Mouse (Mus musculus) adrenal gland, adult 8-10 months (tissue): ENCODE results near the gene Gprasp2. TPM values are rescaled to one million over a fixed set of nuclear protein-coding genes. Genes with fewer than 3 reads are reported as not detected.
"Not testable (repeated sequence)": the region's sequence is repeated elsewhere in the genome, so short reads cannot be mapped to it uniquely, and the experiment has no call there.

ENCODE experiments used
- DNase-seq: peaks from one replicate; pipeline ENCODE4 v3.0.0; 2022
- total RNA-seq, 4 experiments: library from RNA; stranded (reverse); gene quantifications; 2 replicates each; pipeline ENCODE4 v1.2.4; 2022

Gene Gprasp2
- 10 to 100 TPM; 40.4 to 62.4 (median 48.6) TPM for total RNA-seq

DNA sequence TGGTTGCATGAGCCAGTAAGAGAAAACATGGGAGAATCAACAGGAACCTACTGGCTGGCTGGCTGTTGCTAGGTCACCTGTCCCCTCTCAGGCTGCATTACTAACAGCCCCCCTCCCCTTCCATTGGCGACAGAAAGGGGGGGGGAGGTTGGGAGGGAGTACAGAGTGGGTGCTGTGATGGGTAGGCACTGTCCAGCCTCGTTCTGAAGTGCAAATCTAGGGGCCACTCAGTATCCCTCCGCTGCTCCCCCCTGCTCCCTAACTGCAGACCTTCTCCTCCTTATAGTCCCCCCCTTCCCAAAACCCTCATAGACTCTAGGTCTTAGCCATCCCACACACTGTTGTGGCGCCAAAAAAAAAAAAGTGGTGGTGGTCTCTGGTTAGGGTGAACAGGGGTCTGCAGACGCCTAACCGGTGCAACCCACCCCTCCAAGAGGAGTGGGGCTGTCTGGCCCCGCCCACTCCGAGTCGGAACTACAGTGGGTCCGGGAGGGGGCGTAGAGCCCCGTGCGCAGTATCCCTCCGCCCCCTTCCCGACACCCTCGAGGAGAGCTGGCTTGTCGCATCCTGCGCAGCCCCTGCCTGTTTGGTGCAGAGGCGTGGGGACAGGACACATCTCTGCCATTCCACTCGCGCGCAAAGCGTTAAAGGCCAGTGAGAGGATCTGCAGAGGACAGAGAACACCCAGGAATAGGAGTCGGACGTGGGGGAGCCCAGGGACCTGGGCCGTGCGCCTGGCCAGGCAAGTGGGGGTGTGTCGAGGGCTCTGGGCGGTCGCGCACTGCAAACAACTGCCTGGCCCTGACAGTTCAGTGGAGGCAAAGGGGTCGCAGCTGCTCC, at the start of gene Gprasp2:
Gene Gprasp2, plus strand, starts transcription at position 514 of the 840 bp plus-strand sequence.
- peak; percentile 15 for DNase-seq

DNA sequence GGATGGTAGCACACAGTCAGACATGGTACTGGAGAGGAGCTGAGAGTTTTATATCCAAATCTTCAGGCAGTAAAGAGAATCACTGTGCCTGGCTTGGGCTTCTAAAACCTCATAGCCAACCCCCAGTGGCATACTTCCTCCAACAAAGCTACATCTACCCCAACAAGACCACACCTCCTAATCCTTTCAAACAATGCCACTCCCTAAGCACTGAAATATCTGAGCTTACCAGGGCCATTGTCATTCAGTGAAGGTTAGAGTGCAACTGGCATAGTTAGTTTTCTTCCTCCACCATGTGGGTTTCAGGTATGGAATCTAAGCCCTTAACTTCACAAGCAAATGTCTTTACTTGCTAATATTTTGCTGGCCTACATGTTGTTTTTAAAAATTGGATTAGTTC, 47.3 kb upstream of the Gprasp2 start:
- no peak for DNase-seq

DNA sequence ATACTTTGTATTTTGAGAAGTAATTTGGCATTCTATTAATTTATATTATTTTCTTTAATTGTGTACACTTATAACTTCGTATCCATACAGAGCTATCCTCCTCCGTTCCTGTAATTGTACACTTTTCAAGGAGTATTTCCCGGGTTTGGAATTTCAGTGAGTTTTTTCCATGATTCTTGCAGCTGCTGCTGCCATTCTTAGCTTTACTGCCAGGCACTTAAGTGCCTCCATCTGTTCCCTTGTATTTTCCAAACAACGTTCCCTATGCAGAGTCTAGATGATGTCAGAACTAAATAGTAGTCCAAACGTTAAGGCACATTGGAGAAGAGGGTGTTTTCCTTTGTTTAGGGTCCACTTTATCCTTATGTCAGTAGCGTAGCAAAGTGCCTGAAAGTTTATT, 46.5 kb upstream of the Gprasp2 start:
- DNase-seq: no peak

DNA sequence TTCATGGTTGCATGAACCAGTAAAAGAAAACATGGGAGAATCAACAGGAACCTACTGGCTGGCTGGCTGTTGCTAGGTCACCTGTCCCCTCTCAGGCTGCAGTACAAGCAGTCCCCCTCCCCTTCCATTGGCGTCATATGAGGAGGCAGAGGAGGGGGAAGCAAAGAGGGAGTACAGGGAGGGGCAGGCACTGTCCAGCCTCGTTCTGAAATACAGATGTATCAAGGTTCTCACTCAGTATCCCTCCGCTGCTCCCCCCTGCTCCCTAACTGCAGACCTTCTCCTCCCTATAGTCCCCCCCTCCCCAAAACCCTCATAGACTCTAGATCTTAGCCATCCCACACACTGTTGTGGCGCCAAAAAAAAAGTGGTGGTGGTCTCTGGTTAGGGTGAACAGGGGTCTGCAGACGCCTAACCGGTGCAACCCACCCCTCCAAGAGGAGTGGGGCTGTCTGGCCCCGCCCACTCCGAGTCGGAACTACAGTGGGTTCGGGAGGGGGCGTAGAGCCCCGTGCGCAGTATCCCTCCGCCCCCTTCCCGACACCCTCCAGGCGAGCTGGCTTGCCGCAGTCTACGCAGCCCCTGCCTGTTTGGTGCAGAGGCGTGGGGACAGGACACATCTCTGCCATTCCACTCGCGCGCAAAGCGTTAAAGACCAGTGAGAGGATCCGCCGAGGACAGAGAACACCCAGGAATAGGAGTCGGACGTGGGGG, 43.1 kb upstream of the Gprasp2 start:
- DNase-seq: peak; percentile 45

DNA sequence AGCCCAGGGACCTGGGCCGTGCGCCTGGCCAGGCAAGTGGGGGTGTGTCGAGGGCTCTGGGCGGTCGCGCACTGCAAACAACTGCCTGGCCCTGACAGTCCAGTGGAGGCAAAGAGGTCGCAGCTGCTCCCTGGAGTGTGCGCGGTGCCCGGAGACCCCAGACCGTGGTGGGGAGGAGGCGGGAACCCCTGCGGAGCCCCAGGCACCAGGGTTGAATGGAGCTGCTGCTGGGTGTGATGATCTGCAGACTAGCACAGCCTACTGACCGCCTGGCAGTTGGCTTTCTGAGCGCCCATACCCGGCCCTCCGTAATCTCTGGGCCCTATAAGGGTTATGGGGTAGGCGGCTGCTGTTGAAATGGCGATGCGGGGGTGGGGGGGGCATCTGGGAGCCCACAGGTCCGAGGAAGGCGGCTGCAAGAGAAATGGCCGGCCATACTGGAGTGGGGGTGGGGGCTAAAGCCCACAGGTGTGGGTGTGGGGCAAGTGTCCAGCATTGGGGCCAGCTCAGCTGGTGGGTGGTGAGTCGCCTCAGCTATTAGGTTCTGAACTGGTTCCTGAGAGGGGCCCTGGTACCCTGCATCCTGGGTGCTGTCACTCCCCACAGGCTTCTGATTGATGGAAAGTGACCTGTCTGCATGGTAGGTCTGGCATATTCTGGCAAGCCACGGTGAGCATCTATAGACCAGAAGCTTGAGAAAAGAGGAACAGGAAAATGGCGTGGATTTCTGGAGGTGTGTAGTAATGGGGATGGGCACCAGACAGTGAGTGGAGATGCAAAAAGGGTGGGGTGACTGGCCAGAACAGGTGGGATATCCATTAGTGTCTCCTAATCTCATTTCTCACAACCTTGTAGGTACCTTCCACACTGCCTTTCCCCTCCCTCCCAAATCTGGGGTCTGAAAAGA, 42.3 kb upstream of the Gprasp2 start:
- not testable (repeated sequence) for DNase-seq

DNA sequence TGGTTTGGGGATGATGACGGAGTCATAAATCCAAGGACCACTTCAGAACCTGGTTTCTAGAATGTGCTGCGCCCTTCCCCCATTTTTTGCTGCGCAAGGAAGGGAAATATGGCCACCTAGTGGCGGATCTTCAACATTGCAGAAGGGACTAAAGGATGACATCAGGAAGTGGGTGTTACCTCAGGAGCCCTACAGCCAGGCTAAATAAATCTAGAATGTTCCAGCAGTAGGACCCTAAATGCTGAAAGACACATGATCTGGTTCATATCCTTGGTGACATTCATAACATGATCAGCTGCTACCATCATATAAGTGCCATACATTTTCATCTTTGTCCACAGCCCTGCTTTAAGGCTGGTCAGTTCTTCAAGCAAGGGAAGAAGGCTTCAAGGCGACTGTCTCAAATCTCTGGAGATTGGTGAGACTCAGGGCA, 41.6 kb upstream of the Gprasp2 start, which contains the start of gene Bhlhb9:
Gene Bhlhb9, plus strand, starts transcription at position 383 of the 433 bp plus-strand sequence.
- peak; percentile 27 for DNase-seq

DNA sequence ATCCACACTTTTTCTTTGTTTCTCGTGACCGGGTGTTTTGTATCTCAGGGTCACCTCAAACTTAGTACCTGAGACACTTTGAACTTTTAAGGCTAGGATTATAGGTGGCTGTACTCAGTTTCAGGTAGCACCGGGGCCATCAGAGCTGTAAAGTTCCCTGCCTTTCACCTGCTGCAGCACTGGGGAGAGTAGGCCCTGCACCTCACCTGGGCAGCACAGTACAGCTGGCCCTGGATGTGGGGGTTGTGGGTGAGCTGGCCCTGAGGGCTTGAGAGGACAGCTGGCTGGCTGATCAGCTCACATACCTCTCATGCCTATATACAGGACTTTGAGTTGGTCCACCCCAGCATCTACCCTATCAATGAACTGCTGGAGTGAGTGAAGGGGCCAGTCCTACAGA, 34.7 kb upstream of the Gprasp2 start:
- DNase-seq: no peak

DNA sequence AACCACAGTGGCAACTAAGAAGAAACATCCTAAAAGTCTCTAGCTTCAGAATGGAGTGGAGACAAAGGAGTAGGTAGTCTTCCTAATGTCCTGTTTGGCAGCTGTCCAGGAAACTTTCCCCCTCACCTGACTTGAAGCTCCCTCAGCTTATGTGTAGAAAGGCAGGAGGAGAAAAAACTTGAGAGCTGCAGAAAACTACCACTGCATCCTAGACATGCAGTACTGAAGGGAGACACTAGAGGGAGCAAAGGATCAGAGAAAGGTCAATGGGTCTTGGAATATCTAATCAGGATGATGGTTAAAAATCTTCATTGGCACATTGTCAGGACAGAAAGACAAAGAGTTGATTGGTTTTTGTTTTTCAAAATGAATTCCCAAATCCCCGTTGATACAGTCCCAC, 33.1 kb upstream of the Gprasp2 start:
- DNase-seq: no peak

DNA sequence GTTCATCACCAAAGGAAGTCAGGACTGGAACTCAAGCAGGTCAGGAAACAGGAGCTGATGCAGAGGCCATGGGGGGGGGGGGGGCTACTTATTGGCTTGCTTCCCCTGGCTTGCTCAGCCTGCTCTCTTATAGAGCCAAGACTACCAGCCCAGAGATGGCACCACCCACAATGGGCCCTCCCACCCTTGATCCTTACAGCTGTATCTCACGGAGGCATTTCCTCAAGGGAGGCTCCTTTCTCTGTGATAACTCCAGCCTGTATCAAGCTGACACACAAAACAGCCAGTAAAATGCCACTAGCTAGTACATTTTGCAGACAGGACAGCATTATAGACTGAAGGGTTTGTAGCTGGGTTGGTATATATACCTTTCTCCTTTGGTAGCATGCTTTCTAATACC, 2.9 kb upstream of the Gprasp2 start:
- not testable (repeated sequence) for DNase-seq

DNA sequence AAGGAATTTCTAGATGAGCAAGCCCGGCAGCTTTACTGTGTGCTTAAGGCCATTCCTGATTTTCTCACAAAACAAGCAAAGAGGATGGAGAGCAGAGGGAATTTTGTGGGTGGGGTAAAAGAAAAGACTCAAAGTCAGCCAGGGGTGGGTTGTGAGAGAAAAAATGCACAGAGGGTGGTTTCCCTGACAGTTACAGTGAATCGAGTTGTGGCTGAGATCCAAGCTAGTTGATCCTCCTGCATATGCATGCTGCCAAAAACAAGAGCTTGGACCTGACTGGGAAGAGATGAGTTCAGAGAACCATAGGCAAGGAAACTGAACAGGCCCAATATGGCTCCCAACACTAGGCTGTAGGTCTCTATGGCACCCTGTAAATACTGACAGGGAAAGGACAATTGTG, 938 bp upstream of the Gprasp2 start:
- DNase-seq: no peak

DNA sequence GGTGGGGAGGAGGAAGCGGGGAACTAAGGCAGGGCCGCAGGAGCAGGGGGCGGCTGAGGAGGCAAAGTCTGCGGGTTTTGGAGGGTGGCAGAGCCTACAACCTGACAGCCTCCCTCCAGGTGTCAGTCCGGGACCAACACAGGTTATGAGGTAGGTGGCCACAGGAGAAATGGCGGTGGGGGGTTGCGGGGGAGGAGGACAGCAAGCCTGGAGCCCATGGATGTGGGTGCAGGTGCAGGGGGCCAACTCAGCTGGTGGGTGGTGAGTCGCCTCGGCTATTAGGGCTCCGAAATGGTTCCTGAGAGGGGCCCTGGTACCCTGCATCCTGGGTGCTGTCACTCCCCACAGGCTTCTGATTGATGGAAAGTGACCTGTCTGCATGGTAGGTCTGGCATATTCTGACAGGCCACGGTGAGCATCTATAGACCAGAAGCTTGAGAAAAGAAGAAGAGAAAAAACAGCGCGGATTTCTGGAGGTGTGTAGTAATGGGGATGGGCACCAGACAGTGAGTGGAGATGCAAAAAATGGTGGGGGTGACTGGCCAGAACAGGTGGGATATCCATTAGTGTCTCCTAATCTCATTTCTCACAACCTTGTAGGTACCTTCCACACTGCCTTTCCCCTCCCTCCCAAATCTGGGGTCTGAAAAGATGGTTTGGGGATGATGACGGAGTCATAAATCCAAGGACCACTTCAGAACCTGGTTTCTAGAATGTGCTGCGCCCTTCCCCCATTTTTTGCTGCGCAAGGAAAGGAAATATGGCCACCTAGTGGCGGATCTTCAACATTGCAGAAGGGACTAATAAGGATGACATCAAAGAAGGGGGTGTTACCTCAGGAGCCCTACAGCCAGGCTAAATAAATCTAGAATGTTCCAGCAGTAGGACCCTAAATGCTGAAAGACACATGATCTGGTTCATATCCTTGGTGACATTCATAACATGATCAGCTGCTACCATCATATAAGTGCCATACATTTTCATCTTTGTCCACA, 860 bp downstream of the Gprasp2 start:
- peak; percentile 11 for DNase-seq

DNA sequence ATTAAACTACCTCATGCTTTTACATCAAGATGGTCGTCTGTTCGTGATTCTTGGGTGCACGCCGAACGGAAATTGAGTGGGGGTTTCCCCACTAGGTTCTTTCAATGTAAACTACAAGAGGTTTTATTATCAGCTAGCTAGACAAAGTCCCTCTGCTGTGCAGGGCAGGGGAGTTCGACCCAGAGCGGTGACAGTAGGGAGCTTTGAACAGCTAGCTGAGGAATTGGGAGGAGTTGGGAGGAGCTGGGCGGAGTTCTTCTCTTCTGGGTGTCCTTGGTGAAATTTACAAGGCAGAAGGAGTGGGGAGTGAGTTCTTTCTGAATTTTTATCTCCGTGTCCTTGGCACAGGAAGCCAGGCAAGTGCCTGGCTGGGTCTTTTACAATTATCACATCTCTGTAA, 28.0 kb downstream of the Gprasp2 start:
- DNase-seq: not testable (repeated sequence)

DNA sequence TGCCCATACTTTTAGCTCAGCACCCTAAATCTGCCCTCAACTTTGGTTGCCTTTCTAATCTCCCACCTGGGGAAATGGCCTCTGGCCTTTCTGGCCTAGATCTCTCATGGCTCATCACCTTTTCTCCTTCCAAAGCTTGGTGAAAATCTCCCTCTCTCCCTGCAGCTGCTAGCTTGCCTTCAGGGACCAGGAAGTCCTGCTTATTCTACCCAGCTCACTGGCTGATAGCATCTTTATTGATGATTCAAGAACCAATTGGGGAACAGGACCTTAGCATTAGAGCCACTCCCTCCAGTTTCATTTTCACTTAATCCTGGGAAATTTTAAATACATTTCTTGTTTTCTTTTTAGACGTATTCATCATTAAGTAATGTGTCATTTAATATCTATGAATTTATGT, 37.8 kb downstream of the Gprasp2 start:
- no peak for DNase-seq

DNA sequence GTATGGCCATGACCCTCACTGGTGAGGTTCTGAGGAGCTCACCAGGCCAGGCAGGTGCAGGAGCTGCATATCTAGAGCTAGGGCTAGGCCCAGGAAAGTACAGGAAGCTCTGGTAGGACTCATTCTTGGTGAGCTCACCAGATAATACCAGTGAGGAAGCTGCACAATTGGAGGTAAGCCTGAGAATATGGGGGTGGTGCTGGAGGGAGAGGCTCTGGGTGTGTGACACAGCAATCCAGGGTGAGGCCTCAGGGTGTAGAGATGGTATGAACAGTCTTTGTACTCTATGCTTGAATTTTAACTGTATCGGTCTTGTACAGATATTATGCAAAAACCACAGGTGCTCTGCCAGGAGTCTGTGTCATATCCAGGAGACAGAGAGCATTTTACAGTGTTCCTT, 40.8 kb downstream of the Gprasp2 start:
- DNase-seq: no peak

DNA sequence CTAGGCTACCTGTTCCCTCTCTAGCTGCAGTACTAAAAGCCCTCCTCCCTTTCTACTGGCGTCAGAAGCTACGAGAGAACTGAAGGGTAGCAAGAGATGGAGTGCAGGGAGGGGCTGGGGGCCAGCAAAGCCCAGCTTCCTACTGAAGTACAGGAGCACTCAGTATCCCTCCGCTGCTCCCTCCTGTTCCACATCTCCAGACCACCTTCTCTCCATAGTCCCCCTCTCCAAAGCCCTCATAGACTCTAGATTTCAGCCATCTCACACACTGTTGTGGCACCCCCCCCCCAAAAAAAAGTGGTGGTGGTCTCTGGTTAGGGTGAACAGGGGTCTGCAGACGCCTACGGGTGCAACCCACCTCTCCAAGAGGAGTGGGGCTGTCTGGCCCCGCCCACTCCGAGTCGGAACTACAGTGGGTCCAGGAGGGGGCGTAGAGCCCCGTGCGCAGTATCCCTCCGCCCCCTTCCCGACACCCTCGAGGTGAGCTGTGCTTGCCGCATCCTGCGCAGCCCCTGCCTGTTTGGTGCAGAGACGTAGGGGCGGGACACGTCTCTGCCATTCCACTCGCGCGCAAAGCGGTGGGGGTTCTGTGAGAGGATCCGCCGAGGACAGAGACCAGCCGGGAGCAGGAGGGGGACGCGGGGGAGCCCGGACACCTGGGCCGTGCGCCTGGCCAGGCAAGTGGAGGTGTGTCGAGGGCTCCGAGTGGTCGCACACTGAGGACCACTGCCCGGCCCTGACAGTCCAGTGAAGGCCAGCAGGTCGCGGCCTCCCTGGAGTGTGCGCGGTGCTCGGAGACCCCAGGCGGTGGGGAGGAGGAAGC, 46.8 kb downstream of the Gprasp2 start:
- peak; percentile 60 for DNase-seq

DNA sequence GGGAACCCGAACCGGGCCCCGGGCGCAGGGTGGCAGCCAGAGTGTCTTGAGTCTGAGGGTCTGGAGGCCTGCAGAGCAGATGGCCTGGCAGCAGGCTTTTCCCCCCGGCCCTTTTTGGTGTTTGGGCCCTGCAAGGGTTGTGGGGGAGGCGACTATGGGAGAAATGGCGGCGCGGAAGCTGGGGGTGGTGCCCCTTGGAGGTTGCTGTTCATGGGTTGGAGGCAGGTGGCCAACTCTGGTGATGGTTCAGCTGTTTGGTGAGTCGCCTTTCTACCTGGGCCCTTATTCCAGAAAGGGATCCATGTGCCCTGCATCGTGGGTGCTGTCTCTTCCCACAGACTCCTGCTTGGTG, 47.4 kb downstream of the Gprasp2 start:
- no peak for DNase-seq
